Mouse (Mus musculus): ENCODE measurements around the gene Myl4.
"Not testable (repeated sequence)": the region's sequence is repeated elsewhere in the genome, so short reads cannot be mapped to it uniquely, and the experiment has no call there.

Myl4 gene

GRCm38 (mm10) chr11:104550406-104550974, at the start of gene Myl4, which contains the start of gene Cdc27:
TSS of gene Myl4 (plus strand) at chr11:104550663.
TSS of gene Cdc27 (minus strand) at chr11:104550620.
- peak; percentile 100 for DNase-seq (ENCODE audit: low read depth)

GRCm38 (mm10) chr11:104508455-104508854, 42.0 kb upstream of the Myl4 start:
- DNase-seq (ENCODE audit: low read depth), result no peak

GRCm38 (mm10) chr11:104510606-104511005, 39.9 kb upstream of the Myl4 start:
- DNase-seq (ENCODE audit: low read depth), result peak; percentile 61

- DNase-seq (ENCODE audit: low read depth), result no peak
Measured at GRCm38 (mm10) chr11:104512436-104512835, 38.0 kb upstream of the Myl4 start.

- no peak for DNase-seq (ENCODE audit: low read depth)
Measured at GRCm38 (mm10) chr11:104525935-104526334, 24.5 kb upstream of the Myl4 start.

GRCm38 (mm10) chr11:104536843-104537242, 13.6 kb upstream of the Myl4 start:
- DNase-seq (ENCODE audit: low read depth), result no peak

GRCm38 (mm10) chr11:104537945-104538555, 12.4 kb upstream of the Myl4 start:
- DNase-seq (ENCODE audit: low read depth), result no peak

- no peak for DNase-seq (ENCODE audit: low read depth)
Measured at GRCm38 (mm10) chr11:104539811-104540210, 10.7 kb upstream of the Myl4 start.

GRCm38 (mm10) chr11:104543337-104543736, 7.1 kb upstream of the Myl4 start:
- not testable (repeated sequence) for DNase-seq (ENCODE audit: low read depth)

- no peak for DNase-seq (ENCODE audit: low read depth)
Measured at GRCm38 (mm10) chr11:104544507-104544906, 6.0 kb upstream of the Myl4 start.

- no peak for DNase-seq (ENCODE audit: low read depth)
Measured at GRCm38 (mm10) chr11:104547502-104547901, 3.0 kb upstream of the Myl4 start.

- peak; percentile 76 for DNase-seq (ENCODE audit: low read depth)
Measured at GRCm38 (mm10) chr11:104549438-104550405, 741 bp upstream of the Myl4 start.

GRCm38 (mm10) chr11:104558065-104558464, 7.6 kb downstream of the Myl4 start:
- no peak for DNase-seq (ENCODE audit: low read depth)

GRCm38 (mm10) chr11:104558651-104559403, 8.4 kb downstream of the Myl4 start:
- DNase-seq (ENCODE audit: low read depth), result no peak

- DNase-seq (ENCODE audit: low read depth), result no peak
Measured at GRCm38 (mm10) chr11:104560971-104561370, 10.5 kb downstream of the Myl4 start.

GRCm38 (mm10) chr11:104563496-104563895, 13.0 kb downstream of the Myl4 start:
- DNase-seq (ENCODE audit: low read depth), result no peak

GRCm38 (mm10) chr11:104565172-104565571, 14.7 kb downstream of the Myl4 start:
- DNase-seq (ENCODE audit: low read depth), result no peak

GRCm38 (mm10) chr11:104566097-104566496, 15.6 kb downstream of the Myl4 start:
- DNase-seq (ENCODE audit: low read depth), result no peak

GRCm38 (mm10) chr11:104566796-104567195, 16.3 kb downstream of the Myl4 start:
- DNase-seq (ENCODE audit: low read depth), result no peak

GRCm38 (mm10) chr11:104567736-104568135, 17.3 kb downstream of the Myl4 start:
- no peak for DNase-seq (ENCODE audit: low read depth)

- no peak for DNase-seq (ENCODE audit: low read depth)
Measured at GRCm38 (mm10) chr11:104568326-104568725, 17.9 kb downstream of the Myl4 start.

- DNase-seq (ENCODE audit: low read depth), result not testable (repeated sequence)
Measured at GRCm38 (mm10) chr11:104570515-104570914, 20.1 kb downstream of the Myl4 start.

All from naive thymus-derived CD4-positive, alpha-beta T cell, adult 2 months (primary cell).